Mouse (Mus musculus): ENCODE results near the gene Cdh7. TPM values are rescaled to one million over a fixed set of nuclear protein-coding genes. Genes with fewer than 3 reads are reported as not detected.

Gene Cdh7
- not detected in 2 replicates for polyA plus RNA-seq (2012)

DNA sequence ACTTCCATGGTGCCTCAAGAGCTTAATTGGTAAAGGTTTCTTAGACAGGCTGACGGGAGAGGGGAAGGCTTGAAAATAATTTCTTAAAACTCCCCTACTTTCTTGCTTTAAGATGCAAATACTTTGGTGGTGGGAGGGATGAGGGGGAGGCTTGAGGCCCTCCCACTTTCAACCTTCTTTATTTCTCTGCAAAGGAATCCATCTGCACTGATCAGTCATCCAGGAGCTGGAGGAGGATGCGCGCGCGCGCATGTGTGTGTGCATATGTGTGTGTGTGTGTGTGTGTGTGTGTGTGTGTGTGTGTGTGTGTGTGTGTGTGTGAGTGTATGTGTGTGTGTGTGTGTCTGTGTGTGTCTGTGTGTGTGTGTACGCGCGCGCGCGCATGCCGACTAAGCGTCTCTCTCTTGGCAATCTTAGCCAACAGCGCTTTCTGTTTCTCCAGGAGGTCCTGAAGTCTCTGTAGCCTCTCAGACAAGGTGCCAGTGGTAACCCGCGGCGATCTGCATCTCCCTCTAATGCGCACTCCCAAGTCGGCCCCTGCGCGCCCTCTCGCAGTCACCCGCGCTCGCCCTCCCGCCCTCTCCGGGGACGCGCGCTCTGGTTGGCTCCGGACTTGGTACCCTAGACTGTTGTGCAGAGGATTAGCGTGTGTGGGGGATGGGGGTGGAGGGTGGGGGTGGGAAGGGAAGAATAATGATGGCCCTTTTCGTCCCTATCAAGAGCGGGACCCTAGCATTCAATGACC, at the start of gene Cdh7:
Gene Cdh7 (plus strand): TSS at position 368 of the 745 bp plus-strand sequence.
- Histone ChIP-seq H3K4me3 (replicated peaks) (no peak within 1 kb of the TSS), H3K9me3 (ENCODE audit: control insufficient read depth, low read length) (no peaks in the 10 kb centered on the region), H3K36me3 (ENCODE audit: control insufficient read depth) (no peaks in the 10 kb centered on the region), H3K4me1 (ENCODE audit: control insufficient read depth) (no peaks in the 10 kb centered on the region), H3K27me3 (ENCODE audit: control insufficient read depth) (peaks cover 7% of the 10 kb centered on the region)
- TF ChIP-seq TAL1 (IDR thresholded peaks at IDR 0.05; ENCODE audit: low read length) (no peak), GATA1 (IDR thresholded peaks at IDR 0.05; ENCODE audit: low read length) (no peak)

GRCm38 (mm10) chr1:109932674-109933073, 49.6 kb upstream of the Cdh7 start:
- Histone ChIP-seq H3K36me3 (ENCODE audit: control insufficient read depth) (no peaks in the 10 kb centered on the region), H3K4me3 (replicated peaks) (no peak overlapping the region), H3K27me3 (ENCODE audit: control insufficient read depth) (no peaks in the 10 kb centered on the region), H3K9me3 (ENCODE audit: control insufficient read depth, low read length) (no peaks in the 10 kb centered on the region), H3K4me1 (ENCODE audit: control insufficient read depth) (no peaks in the 10 kb centered on the region)
- no peak for TF ChIP-seq TAL1 (IDR thresholded peaks at IDR 0.05; ENCODE audit: low read length)
- no peak for TF ChIP-seq GATA1 (IDR thresholded peaks at IDR 0.05; ENCODE audit: low read length)

- Histone ChIP-seq H3K36me3 (ENCODE audit: control insufficient read depth) (no peaks in the 10 kb centered on the region), H3K9me3 (ENCODE audit: control insufficient read depth, low read length) (no peaks in the 10 kb centered on the region), H3K27me3 (ENCODE audit: control insufficient read depth) (no peaks in the 10 kb centered on the region), H3K4me3 (replicated peaks) (no peak overlapping the region), H3K4me1 (ENCODE audit: control insufficient read depth) (no peaks in the 10 kb centered on the region)
- no peak for TF ChIP-seq GATA1 (IDR thresholded peaks at IDR 0.05; ENCODE audit: low read length)
- no peak for TF ChIP-seq TAL1 (IDR thresholded peaks at IDR 0.05; ENCODE audit: low read length)
These were observed 33.7 kb upstream of the Cdh7 start for GRCm38 (mm10) chr1:109948571-109948970.

DNA sequence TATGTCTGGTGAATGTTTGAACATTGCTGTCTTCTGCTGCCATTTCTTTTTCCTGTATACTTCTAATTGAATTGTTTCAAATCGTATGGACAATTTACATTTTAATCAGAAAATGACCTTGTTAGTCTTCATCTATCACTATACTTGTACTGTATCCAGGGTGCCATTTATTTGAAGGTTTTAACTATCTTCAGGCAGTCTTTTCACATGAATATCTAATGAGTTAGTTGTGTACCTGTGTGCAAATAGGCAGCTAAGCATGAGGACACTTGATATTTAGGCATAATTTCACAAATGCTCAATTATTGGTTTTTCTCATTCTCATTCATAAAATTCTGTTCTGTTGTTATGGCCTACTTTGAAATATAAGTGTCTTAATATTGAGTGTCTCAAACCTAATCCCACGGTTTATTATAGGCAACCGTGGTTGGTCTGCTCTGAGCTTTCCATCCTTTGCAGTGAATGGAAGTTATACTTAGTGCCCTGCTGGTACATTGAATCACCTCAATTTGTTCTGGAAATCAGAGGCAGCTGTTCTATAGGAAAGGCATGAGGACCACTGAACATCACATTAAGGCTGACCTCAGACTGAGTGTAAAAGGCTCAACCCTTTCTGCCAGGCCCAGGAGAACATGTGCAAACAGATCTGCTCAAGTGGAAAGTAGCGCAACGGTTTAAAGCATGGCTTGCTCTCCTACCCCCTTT, 10.4 kb upstream of the Cdh7 start:
- no peaks in the 10 kb centered on the region for H3K27me3 ChIP-seq (ENCODE audit: control insufficient read depth)
- H3K4me1 ChIP-seq (ENCODE audit: control insufficient read depth): no peaks in the 10 kb centered on the region
- H3K9me3 ChIP-seq (ENCODE audit: control insufficient read depth, low read length): no peaks in the 10 kb centered on the region
- H3K4me3 ChIP-seq (replicated peaks): no peak overlapping the region
- H3K36me3 ChIP-seq (ENCODE audit: control insufficient read depth): no peaks in the 10 kb centered on the region
- TF ChIP-seq GATA1 (IDR thresholded peaks at IDR 0.05; ENCODE audit: low read length): no peak
- TF ChIP-seq TAL1 (IDR thresholded peaks at IDR 0.05; ENCODE audit: low read length): no peak

GRCm38 (mm10) chr1:109972426-109973015, 9.7 kb upstream of the Cdh7 start:
- Histone ChIP-seq H3K27me3 (ENCODE audit: control insufficient read depth) (no peaks in the 10 kb centered on the region), H3K4me3 (replicated peaks) (no peak overlapping the region), H3K36me3 (ENCODE audit: control insufficient read depth) (no peaks in the 10 kb centered on the region), H3K4me1 (ENCODE audit: control insufficient read depth) (no peaks in the 10 kb centered on the region), H3K9me3 (ENCODE audit: control insufficient read depth, low read length) (no peaks in the 10 kb centered on the region)
- TF ChIP-seq TAL1 (IDR thresholded peaks at IDR 0.05; ENCODE audit: low read length) (no peak), GATA1 (IDR thresholded peaks at IDR 0.05; ENCODE audit: low read length) (no peak)

GRCm38 (mm10) chr1:109982809-109983536, 742 bp downstream of the Cdh7 start:
- Histone ChIP-seq H3K36me3 (ENCODE audit: control insufficient read depth) (no peaks in the 10 kb centered on the region), H3K4me1 (ENCODE audit: control insufficient read depth) (no peaks in the 10 kb centered on the region), H3K27me3 (ENCODE audit: control insufficient read depth) (peaks cover 7% of the 10 kb centered on the region), H3K4me3 (replicated peaks) (no peak overlapping the region), H3K9me3 (ENCODE audit: control insufficient read depth, low read length) (no peaks in the 10 kb centered on the region)
- TF ChIP-seq GATA1 (IDR thresholded peaks at IDR 0.05; ENCODE audit: low read length): no peak
- no peak for TF ChIP-seq TAL1 (IDR thresholded peaks at IDR 0.05; ENCODE audit: low read length)

GRCm38 (mm10) chr1:109983537-109983912, 1.3 kb downstream of the Cdh7 start:
- H3K4me3 ChIP-seq (replicated peaks): no peak overlapping the region
- no peak for TF ChIP-seq TAL1 (IDR thresholded peaks at IDR 0.05; ENCODE audit: low read length)
- TF ChIP-seq GATA1 (IDR thresholded peaks at IDR 0.05; ENCODE audit: low read length): no peak
- H3K36me3 ChIP-seq (ENCODE audit: control insufficient read depth): no peaks in the 10 kb centered on the region
- no peaks in the 10 kb centered on the region for H3K4me1 ChIP-seq (ENCODE audit: control insufficient read depth)
- H3K9me3 ChIP-seq (ENCODE audit: control insufficient read depth, low read length): no peaks in the 10 kb centered on the region
- H3K27me3 ChIP-seq (ENCODE audit: control insufficient read depth): peaks cover 7% of the 10 kb centered on the region

- no peak for TF ChIP-seq GATA1 (IDR thresholded peaks at IDR 0.05; ENCODE audit: low read length)
- no peak for TF ChIP-seq TAL1 (IDR thresholded peaks at IDR 0.05; ENCODE audit: low read length)
- Histone ChIP-seq H3K36me3 (ENCODE audit: control insufficient read depth) (no peaks in the 10 kb centered on the region), H3K9me3 (ENCODE audit: control insufficient read depth, low read length) (no peaks in the 10 kb centered on the region), H3K4me1 (ENCODE audit: control insufficient read depth) (no peaks in the 10 kb centered on the region), H3K4me3 (replicated peaks) (no peak overlapping the region), H3K27me3 (ENCODE audit: control insufficient read depth) (peaks cover 7% of the 10 kb centered on the region)
These were observed 2.5 kb downstream of the Cdh7 start for GRCm38 (mm10) chr1:109984776-109985175.

- TF ChIP-seq GATA1 (IDR thresholded peaks at IDR 0.05; ENCODE audit: low read length): no peak
- no peak for TF ChIP-seq TAL1 (IDR thresholded peaks at IDR 0.05; ENCODE audit: low read length)
- peaks cover 7% of the 10 kb centered on the region for H3K27me3 ChIP-seq (ENCODE audit: control insufficient read depth)
- no peaks in the 10 kb centered on the region for H3K4me1 ChIP-seq (ENCODE audit: control insufficient read depth)
- no peaks in the 10 kb centered on the region for H3K9me3 ChIP-seq (ENCODE audit: control insufficient read depth, low read length)
- no peak overlapping the region for H3K4me3 ChIP-seq (replicated peaks)
- no peaks in the 10 kb centered on the region for H3K36me3 ChIP-seq (ENCODE audit: control insufficient read depth)
These were observed 3.2 kb downstream of the Cdh7 start for GRCm38 (mm10) chr1:109985468-109985867.

All from erythroblast, embryonic 14.5 days (primary cell).